In genomic region chr4:141958188-141958587, GRCm38 (mm10) we compare ENCODE assay signal across 8 mouse cellular contexts. TPM values are rescaled to one million over a fixed set of nuclear protein-coding genes. Genes with fewer than 3 reads are reported as not detected.
DNase-seq lines count a peak whose midpoint lies in the region; ATAC-seq and TF ChIP-seq lines count a peak whose summit lies in the region.

No protein-coding gene starts in this region.

- H3K27ac ChIP-seq in brown adipose tissue, adult 24 weeks (replicated peaks; ENCODE audit: low read depth, low read length) = 0 out of 2 replicates have a peak overlapping the region, but pooled peaks have one; percentile 1
- H3K27ac ChIP-seq in forebrain, embryonic 11.5 days (ENCODE audit: low read depth, low read length) = no peak overlapping the region
- no peak overlapping the region for H3K27ac ChIP-seq in heart, postnatal 0 days (ENCODE audit: low read depth)
- no peak overlapping the region for H3K27ac ChIP-seq in liver, postnatal 0 days (ENCODE audit: low read depth)
- H3K27ac ChIP-seq in neural tube, embryonic 13.5 days (replicated peaks) = no peak overlapping the region

- no peak overlapping the region for H3K4me2 ChIP-seq in forebrain, embryonic 11.5 days (ENCODE audit: low read depth, low read length, severe bottlenecking)
- peak overlapping the region; percentile 17 for H3K4me2 ChIP-seq in heart, postnatal 0 days (ENCODE audit: low read depth, low read length)
- peak overlapping the region; percentile 18; the same call in 1 of the 2 replicates for H3K4me2 ChIP-seq in liver, postnatal 0 days (ENCODE audit: low read depth, low read length)
- no peak overlapping the region for H3K4me2 ChIP-seq in neural tube, embryonic 13.5 days

- H3K9ac ChIP-seq in forebrain, embryonic 11.5 days (ENCODE audit: low read length) = no peak overlapping the region
- H3K9ac ChIP-seq in heart, postnatal 0 days (replicated peaks; ENCODE audit: low read depth, low read length) = no peak overlapping the region
- H3K9ac ChIP-seq in liver, postnatal 0 days (replicated peaks) = no peak overlapping the region
- H3K9ac ChIP-seq in neural tube, embryonic 13.5 days = no peak overlapping the region

- H3K9me3 ChIP-seq in E14TG2a.4 (ENCODE audit: low read length) = no peaks in the 10 kb centered on the region
- H3K9me3 ChIP-seq in forebrain, embryonic 11.5 days (ENCODE audit: control insufficient read depth, low read length) = peaks cover 5% of the 10 kb centered on the region; the same call in 1 of the 2 replicates
- peaks cover 8% of the 10 kb centered on the region; the same call in 1 of the 2 replicates for H3K9me3 ChIP-seq in heart, postnatal 0 days (replicated peaks; ENCODE audit: control insufficient read depth, low read length)
- no peaks in the 10 kb centered on the region for H3K9me3 ChIP-seq in liver, postnatal 0 days (ENCODE audit: low read length)
- H3K9me3 ChIP-seq in neural tube, embryonic 13.5 days = 0 out of 2 replicates have a peak, but pooled peaks cover 6% of the 10 kb centered on the region

- H3K27me3 ChIP-seq in E14TG2a.4 (ENCODE audit: insufficient read depth, low read length) = peaks cover 28% of the 10 kb centered on the region
- H3K27me3 ChIP-seq in forebrain, embryonic 11.5 days (ENCODE audit: control insufficient read depth, insufficient read depth, low read length) = no peaks in the 10 kb centered on the region
- no peaks in the 10 kb centered on the region for H3K27me3 ChIP-seq in heart, postnatal 0 days (ENCODE audit: control insufficient read depth, insufficient read depth, low read length)
- no peaks in the 10 kb centered on the region for H3K27me3 ChIP-seq in liver, postnatal 0 days (ENCODE audit: insufficient read depth, low read length)
- no peaks in the 10 kb centered on the region for H3K27me3 ChIP-seq in neural tube, embryonic 13.5 days

- DNase-seq in forebrain, embryonic 11.5 days (ENCODE audit: low spot score) = peak; percentile 89
- DNase-seq in heart, postnatal 0 days (ENCODE audit: low spot score) = peak; percentile 73
- peak; percentile 72 to 83 for DNase-seq in kidney, postnatal 25 days
- DNase-seq in liver, postnatal 0 days = peak; percentile 83
- peak; percentile 92 for DNase-seq in testis, postnatal 10 days (ENCODE audit: low spot score)

- 9% methylated on average over 9 of the region's 9 CpGs for WGBS in forebrain, embryonic 11.5 days
- 6% methylated on average over 9 of the region's 9 CpGs for WGBS in heart, postnatal 0 days
- WGBS in liver, postnatal 0 days (ENCODE audit: insufficient replicate concordance) = 7% methylated on average over 9 of the region's 9 CpGs
- 5% methylated on average over 9 of the region's 9 CpGs for WGBS in neural tube, embryonic 13.5 days

- peak; percentile 95 for TF ChIP-seq CTCF in E14TG2a.4 (conservative IDR thresholded peaks at IDR 0.05; ENCODE audit: low read length)
- peak; percentile 90 for TF ChIP-seq CTCF in heart, postnatal 0 days (IDR thresholded peaks at IDR 0.05; ENCODE audit: low read depth)
- TF ChIP-seq CTCF in liver, postnatal 0 days (IDR thresholded peaks at IDR 0.05; ENCODE audit: low read depth) = peak; percentile 93

- peak; percentile 76 for ATAC-seq in forebrain, embryonic 11.5 days (replicated peaks; ENCODE audit: low FRiP score)
- ATAC-seq in heart, postnatal 0 days (ENCODE audit: insufficient read depth, low read depth) = peak; percentile 28; the same call in 1 of the 2 replicates
- peak; percentile 22; the same call in 1 of the 2 replicates for ATAC-seq in liver, postnatal 0 days
- peak; percentile 68 for ATAC-seq in neural tube, embryonic 13.5 days (ENCODE audit: low read depth)

- H3K36me3 ChIP-seq in E14TG2a.4 (ENCODE audit: insufficient read depth, low read length) = no peaks in the 10 kb centered on the region
- H3K36me3 ChIP-seq in forebrain, embryonic 11.5 days (ENCODE audit: control insufficient read depth, insufficient read depth, low read length) = no peaks in the 10 kb centered on the region
- H3K36me3 ChIP-seq in heart, postnatal 0 days (replicated peaks; ENCODE audit: control insufficient read depth, insufficient read depth, low read length) = no peaks in the 10 kb centered on the region
- no peaks in the 10 kb centered on the region for H3K36me3 ChIP-seq in liver, postnatal 0 days (replicated peaks; ENCODE audit: insufficient read depth, low read length)
- no peaks in the 10 kb centered on the region for H3K36me3 ChIP-seq in neural tube, embryonic 13.5 days

- H3K4me1 ChIP-seq in E14TG2a.4 (replicated peaks; ENCODE audit: low read depth, low read length) = peaks cover 23% of the 10 kb centered on the region
- H3K4me1 ChIP-seq in brown adipose tissue, adult 24 weeks (ENCODE audit: control insufficient read depth, insufficient read depth, insufficient read length, low read length) = peaks cover 4% of the 10 kb centered on the region; the same call in 1 of the 2 replicates
- no peaks in the 10 kb centered on the region for H3K4me1 ChIP-seq in forebrain, embryonic 11.5 days (replicated peaks; ENCODE audit: control insufficient read depth, insufficient read depth, low read length)
- H3K4me1 ChIP-seq in heart, postnatal 0 days (ENCODE audit: control insufficient read depth, insufficient read depth) = no peaks in the 10 kb centered on the region
- H3K4me1 ChIP-seq in liver, postnatal 0 days (ENCODE audit: insufficient read depth) = peaks cover 26% of the 10 kb centered on the region
- H3K4me1 ChIP-seq in neural tube, embryonic 13.5 days (replicated peaks) = peaks cover 14% of the 10 kb centered on the region

- no peak for TF ChIP-seq EP300 in heart, postnatal 0 days (IDR thresholded peaks at IDR 0.05; ENCODE audit: low read depth)
- TF ChIP-seq EP300 in liver, postnatal 0 days (IDR thresholded peaks at IDR 0.05; ENCODE audit: low read depth) = no peak

- no peak overlapping the region for H3K4me3 ChIP-seq in E14TG2a.4 (replicated peaks; ENCODE audit: low read length)
- no peak overlapping the region for H3K4me3 ChIP-seq in brown adipose tissue, adult 24 weeks (ENCODE audit: insufficient read depth, low read depth, low read length)
- H3K4me3 ChIP-seq in forebrain, embryonic 11.5 days (ENCODE audit: low read depth, low read length) = no peak overlapping the region
- H3K4me3 ChIP-seq in heart, postnatal 0 days (ENCODE audit: low read depth, low read length) = no peak overlapping the region
- H3K4me3 ChIP-seq in liver, postnatal 0 days (ENCODE audit: low read depth, low read length) = no peak overlapping the region
- H3K4me3 ChIP-seq in neural tube, embryonic 13.5 days = no peak overlapping the region

RNA-seq across cellular contexts. Expression of gene Fhad1, which starts 56.7 kb away (rescaled TPM):
- not detected in 2 replicates for polyA plus RNA-seq in brown adipose tissue, adult 24 weeks (2012; ENCODE audit: insufficient read depth, insufficient read length, missing spikeins)
- polyA plus RNA-seq in forebrain, embryonic 11.5 days (2014; fragmentation: Nextera tagmentation; extraction: Ambion mirVana) = 0.57 and 1.2 TPM in 2 replicates
- 3.3 TPM in 1 of 2 replicates, not detected in the other for total RNA-seq in heart, postnatal 0 days (2014; rRNA removed; ENCODE audit: low replicate concordance)
- polyA plus RNA-seq in heart, postnatal 0 days (2015; fragmentation: Nextera tagmentation; extraction: Ambion mirVana) = 1.5 and 2.7 TPM in 2 replicates
- polyA plus RNA-seq in liver, postnatal 0 days (2015; fragmentation: Nextera tagmentation; extraction: Ambion mirVana) = 0.71 and 1.0 TPM in 2 replicates
- polyA plus RNA-seq in neural tube, embryonic 13.5 days (2015; fragmentation: Nextera tagmentation; extraction: Ambion mirVana) = 3.6 and 4.0 TPM in 2 replicates

Comparison
In these comparisons a context has a peak if more than half of its experiments do, and no peak if none do; other contexts are left out.
1. ATAC-seq: peak in every context shown above with its lines; median percentile 76 in forebrain, embryonic 11.5 days; 68 in neural tube, embryonic 13.5 days; 28 in heart, postnatal 0 days; 22 in liver, postnatal 0 days.
2. H3K4me2 ChIP-seq: peak in heart, postnatal 0 days (single experiment) and liver, postnatal 0 days (single experiment); none in forebrain, embryonic 11.5 days (single experiment) and neural tube, embryonic 13.5 days (single experiment).
3. Peak in every context shown above with its lines, with median percentiles within 50 percentile points of each other: CTCF ChIP-seq and DNase-seq.